Mouse (Mus musculus) hindbrain, embryonic 13.5 days (tissue): ENCODE measurements around the gene Bbs12. TPM values are rescaled to one million over a fixed set of nuclear protein-coding genes. Genes with fewer than 3 reads are reported as not detected.

Experiments
- ATAC-seq: fragments of 200-750 bp; cut with Nextera tagmentation; 2 replicates; pipeline ENCODE4 v1.8.0; 2017; ENCODE audit warnings: moderate TSS enrichment; ENCODE audit not compliant: low FRiP score
- H3K27ac ChIP-seq: fragments of 300-500 bp; sonication (generic); 2 replicates; pipeline ENCODE4 v1.5.1; 2015; ENCODE audit warnings: inconsistent platforms, mild to moderate bottlenecking, moderate library complexity
- H3K27me3 ChIP-seq: fragments of 300-500 bp; sonication (generic); 2 replicates; pipeline ENCODE4 v1.6.1; 2015; ENCODE audit warnings: mild to moderate bottlenecking, inconsistent platforms
- H3K36me3 ChIP-seq: fragments of 300-500 bp; sonication (generic); 2 replicates; pipeline ENCODE4 v1.6.1; 2015; ENCODE audit warnings: mild to moderate bottlenecking, inconsistent platforms
- H3K4me1 ChIP-seq: fragments of 300-500 bp; sonication (generic); replicated peaks from 2 replicates; pipeline ENCODE4 v1.6.1; 2015; ENCODE audit warnings: inconsistent platforms
- H3K4me2 ChIP-seq: fragments of 300-500 bp; sonication (generic); 2 replicates; pipeline ENCODE4 v1.6.1; 2015; ENCODE audit warnings: inconsistent platforms, mild to moderate bottlenecking, moderate library complexity
- H3K4me3 ChIP-seq: fragments of 300-500 bp; sonication (generic); 2 replicates; pipeline ENCODE4 v1.5.1; 2015; ENCODE audit warnings: mild to moderate bottlenecking, inconsistent platforms
- H3K9ac ChIP-seq: fragments of 300-500 bp; sonication (generic); 2 replicates; pipeline ENCODE4 v1.6.1; 2015; ENCODE audit warnings: mild to moderate bottlenecking, inconsistent platforms
- H3K9me3 ChIP-seq: fragments of 300-500 bp; sonication (generic); 2 replicates; pipeline ENCODE4 v1.6.1; 2016; ENCODE audit warnings: inconsistent platforms
- WGBS: fragments of 180-500 bp; shearing (Covaris S2); methylation state at CpG from one replicate; pipeline ENCODE4 v1.1.7; 2015; 5-methylcytosine and 5-hydroxymethylcytosine counted together
- polyA plus RNA-seq: library from polyadenylated mRNA; unstranded; fragments of >200 nt; fragmentation: Nextera tagmentation; extraction: Ambion mirVana; gene quantifications from 2 replicates; pipeline ENCODE4 v1.2.1, GENCODE M21; 2015

The Bbs12 gene
- polyA plus RNA-seq, 1 experiment from 2014 or later = 5.3 TPM

DNA sequence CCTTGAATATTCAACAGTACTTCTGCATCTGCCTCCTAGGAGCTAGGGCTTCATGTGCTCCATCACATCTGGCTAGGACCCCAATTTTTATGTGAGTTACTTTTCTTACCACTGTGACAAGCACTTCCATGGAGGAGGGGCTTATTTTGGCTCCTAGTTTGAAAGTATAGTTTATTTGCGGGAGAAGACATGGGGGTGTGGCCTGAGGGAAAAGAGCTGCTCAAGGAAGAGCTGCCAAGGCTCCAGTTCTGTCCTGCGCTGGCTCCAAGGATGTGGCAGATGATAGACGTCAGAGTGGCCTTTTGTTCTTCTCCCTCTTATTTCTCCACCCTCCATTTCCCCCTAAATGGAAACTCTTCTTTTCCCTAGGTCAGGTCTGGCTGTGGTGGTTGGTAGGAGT is 53.6 kb downstream of the Bbs12 start:
- Histone ChIP-seq H3K4me3 (no peak overlapping the region), H3K4me1 (no peaks in the 10 kb centered on the region), H3K36me3 (no peaks in the 10 kb centered on the region), H3K9ac (no peak overlapping the region), H3K27me3 (no peaks in the 10 kb centered on the region), H3K4me2 (no peak overlapping the region), H3K9me3 (no peaks in the 10 kb centered on the region), H3K27ac (no peak overlapping the region)
- no peak for ATAC-seq
- WGBS = 55% methylated on average over 3 of the region's 3 CpGs

DNA sequence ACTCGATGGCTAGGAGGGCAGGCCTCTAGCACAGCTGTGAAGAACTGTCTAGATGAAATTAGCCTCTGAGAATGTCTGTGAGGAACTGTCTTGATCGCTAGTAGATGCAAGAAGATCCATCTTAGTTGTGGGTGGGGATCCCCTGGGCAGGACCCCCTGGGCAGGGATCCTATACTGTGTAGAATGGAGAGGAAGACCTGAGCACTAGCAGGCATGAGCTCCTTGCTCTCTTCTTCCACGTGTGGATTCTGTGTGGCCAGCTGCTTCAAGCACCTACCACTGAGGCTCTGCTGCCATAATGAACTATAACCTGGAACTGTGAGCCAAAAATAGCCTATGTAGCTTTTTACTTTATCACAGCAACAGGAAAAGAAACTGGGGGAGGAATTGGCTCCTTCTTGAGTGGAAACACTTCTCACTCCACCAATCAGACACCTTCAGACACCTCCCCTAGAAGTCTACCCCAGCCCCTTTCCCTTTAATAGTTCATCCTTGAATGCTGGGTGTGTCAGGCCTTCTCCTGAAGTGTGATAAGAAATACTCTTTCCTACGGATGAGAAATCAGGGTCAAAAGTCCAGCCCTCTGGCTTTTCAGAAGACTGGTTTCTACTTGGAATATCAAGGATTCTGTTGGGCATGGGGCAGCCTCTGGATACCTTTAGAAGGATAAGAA is 54.2 kb downstream of the Bbs12 start:
- no peak for ATAC-seq
- H3K9me3 ChIP-seq = no peaks in the 10 kb centered on the region
- no peaks in the 10 kb centered on the region for H3K4me1 ChIP-seq
- no peak overlapping the region for H3K27ac ChIP-seq
- H3K36me3 ChIP-seq = no peaks in the 10 kb centered on the region
- H3K4me2 ChIP-seq = no peak overlapping the region
- no peaks in the 10 kb centered on the region for H3K27me3 ChIP-seq
- 78% methylated on average over 4 of the region's 4 CpGs for WGBS
- no peak overlapping the region for H3K4me3 ChIP-seq
- no peak overlapping the region for H3K9ac ChIP-seq

DNA sequence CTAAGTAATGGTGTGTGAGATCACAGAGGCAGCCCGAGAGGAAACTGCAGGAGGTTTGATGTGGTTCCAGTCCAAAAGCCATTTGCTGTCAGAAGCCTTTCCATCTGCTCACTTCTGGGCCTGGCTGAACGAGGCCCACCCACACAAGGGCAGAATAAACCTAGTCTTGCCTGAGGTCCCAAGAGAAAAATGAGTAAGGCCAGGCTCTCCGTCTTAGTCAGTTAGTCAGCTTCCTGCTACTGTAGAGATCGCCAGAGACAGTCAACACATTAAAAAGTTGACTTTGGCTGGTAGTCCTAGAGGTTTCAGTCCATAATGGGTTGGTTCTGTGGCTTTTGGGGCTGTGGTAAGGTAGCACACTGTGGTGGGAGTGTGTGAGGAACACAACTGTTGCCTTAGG is 58.1 kb downstream of the Bbs12 start:
- H3K27ac ChIP-seq = no peak overlapping the region
- no peaks in the 10 kb centered on the region for H3K4me1 ChIP-seq
- no peak overlapping the region for H3K4me3 ChIP-seq
- no peak overlapping the region for H3K4me2 ChIP-seq
- no peak overlapping the region for H3K9ac ChIP-seq
- H3K9me3 ChIP-seq = no peaks in the 10 kb centered on the region
- H3K27me3 ChIP-seq = no peaks in the 10 kb centered on the region
- no peak for ATAC-seq
- no peaks in the 10 kb centered on the region for H3K36me3 ChIP-seq
- WGBS = 81% methylated on average over 4 of the region's 4 CpGs

Other genes starting within 250 kb of the Bbs12 start
- 0.05 and 0.48 TPM in 2 replicates for gene Adad1, start 249.0 kb upstream of the Bbs12 start, polyA plus RNA-seq
- 0.48 and 0.51 TPM in 2 replicates for gene Il2, start 186.6 kb upstream of the Bbs12 start, polyA plus RNA-seq
- gene Il21, start 79.9 kb upstream of the Bbs12 start, polyA plus RNA-seq = not detected in 2 replicates
- 2.5 and 4.2 TPM in 2 replicates for gene Cetn4, start 154 bp downstream of the Bbs12 start, polyA plus RNA-seq
- gene Fgf2, start 35.8 kb downstream of the Bbs12 start, polyA plus RNA-seq = 0.34 and 0.53 TPM in 2 replicates
- gene Spata5, start 107.3 kb downstream of the Bbs12 start, polyA plus RNA-seq = 30.6 and 38.3 TPM in 2 replicates
- gene Nudt6, start 107.7 kb downstream of the Bbs12 start, polyA plus RNA-seq = 6.4 and 6.6 TPM in 2 replicates